Mouse (Mus musculus): ENCODE measurements around the gene Prm2. TPM values are rescaled to one million over a fixed set of nuclear protein-coding genes. Genes with fewer than 3 reads are reported as not detected.

Gene Prm2
- polyA plus RNA-seq, 1 experiment from 2014 or later, result not detected

GRCm38 (mm10) chr16:10783152-10783434 lies 12.8 kb downstream of the Prm2 start:
- H3K27me3 ChIP-seq (ENCODE audit: control insufficient read depth, insufficient read depth, low read length), result no peaks in the 10 kb centered on the region
- H3K9ac ChIP-seq (ENCODE audit: low read length), result peak overlapping the region; percentile 89
- no peak overlapping the region; a peak in 1 of 4 replicates for H3K4me3 ChIP-seq (ENCODE audit: control insufficient read depth in 1 of 2, insufficient read depth in 1 of 2, low read depth in 1 of 2, low read length in 2 of 2)
- peak overlapping the region; percentile 94 for H3K4me2 ChIP-seq (ENCODE audit: low read length)
- peak overlapping the region in 1 of 2 experiments; percentile 84; a peak in 1 of 4 replicates for H3K27ac ChIP-seq (replicated peaks in 1 of 2; ENCODE audit: control insufficient read depth in 1 of 2, insufficient read depth in 1 of 2, low read depth in 2 of 2, low read length in 2 of 2)
- H3K36me3 ChIP-seq (ENCODE audit: control insufficient read depth, insufficient read depth, low read length), result no peaks in the 10 kb centered on the region
- WGBS, result 10% methylated on average over 1 of the region's 1 CpGs
- no peaks in the 10 kb centered on the region for H3K9me3 ChIP-seq (ENCODE audit: control insufficient read depth, low read length)
- H3K4me1 ChIP-seq (ENCODE audit: control insufficient read depth in 2 of 2, insufficient read depth in 2 of 2, low read length in 2 of 2), result peaks cover 35 to 58% of the 10 kb centered on the region in 2 experiments
- no peak for ATAC-seq (ENCODE audit: insufficient number of reproducible peaks, insufficient read depth, low FRiP score, low read depth)

GRCm38 (mm10) chr16:10782377-10783151 lies 13.4 kb downstream of the Prm2 start:
- H3K9me3 ChIP-seq (ENCODE audit: control insufficient read depth, low read length), result no peaks in the 10 kb centered on the region
- H3K4me2 ChIP-seq (ENCODE audit: low read length), result peak overlapping the region; percentile 94
- WGBS, result 42% methylated on average over 6 of the region's 6 CpGs
- peak overlapping the region; percentile 89 for H3K9ac ChIP-seq (ENCODE audit: low read length)
- no peaks in the 10 kb centered on the region for H3K36me3 ChIP-seq (ENCODE audit: control insufficient read depth, insufficient read depth, low read length)
- peak overlapping the region; percentile 64 to 84 for H3K27ac ChIP-seq (replicated peaks in 1 of 2; ENCODE audit: control insufficient read depth in 1 of 2, insufficient read depth in 1 of 2, low read depth in 2 of 2, low read length in 2 of 2)
- no peak for ATAC-seq (ENCODE audit: insufficient number of reproducible peaks, insufficient read depth, low FRiP score, low read depth)
- H3K27me3 ChIP-seq (ENCODE audit: control insufficient read depth, insufficient read depth, low read length), result no peaks in the 10 kb centered on the region
- no peak overlapping the region; a peak in 1 of 4 replicates for H3K4me3 ChIP-seq (ENCODE audit: control insufficient read depth in 1 of 2, insufficient read depth in 1 of 2, low read depth in 1 of 2, low read length in 2 of 2)
- H3K4me1 ChIP-seq (ENCODE audit: control insufficient read depth in 2 of 2, insufficient read depth in 2 of 2, low read length in 2 of 2), result peaks cover 40 to 62% of the 10 kb centered on the region in 2 experiments

- Histone ChIP-seq H3K36me3 (ENCODE audit: control insufficient read depth, insufficient read depth, low read length) (no peaks in the 10 kb centered on the region), H3K4me1 (ENCODE audit: control insufficient read depth in 2 of 2, insufficient read depth in 2 of 2, low read length in 2 of 2) (peaks cover 40 to 61% of the 10 kb centered on the region in 2 experiments), H3K4me2 (ENCODE audit: low read length) (peak overlapping the region; percentile 94), H3K9ac (ENCODE audit: low read length) (peak overlapping the region; percentile 89), H3K9me3 (ENCODE audit: control insufficient read depth, low read length) (no peaks in the 10 kb centered on the region), H3K27me3 (ENCODE audit: control insufficient read depth, insufficient read depth, low read length) (no peaks in the 10 kb centered on the region), H3K27ac (replicated peaks in 1 of 2; ENCODE audit: control insufficient read depth in 1 of 2, insufficient read depth in 1 of 2, low read depth in 2 of 2, low read length in 2 of 2) (peak overlapping the region; percentile 64 to 84), H3K4me3 (ENCODE audit: control insufficient read depth in 1 of 2, insufficient read depth in 1 of 2, low read depth in 1 of 2, low read length in 2 of 2) (no peak overlapping the region)
- ATAC-seq (ENCODE audit: insufficient number of reproducible peaks, insufficient read depth, low FRiP score, low read depth), result no peak
- WGBS, result 20% methylated on average over 9 of the region's 9 CpGs
These were observed 14.0 kb downstream of the Prm2 start for GRCm38 (mm10) chr16:10781862-10782371.

- no peak for ATAC-seq (ENCODE audit: insufficient number of reproducible peaks, insufficient read depth, low FRiP score, low read depth)
- WGBS, result 78% methylated on average over 5 of the region's 5 CpGs
- Histone ChIP-seq H3K27me3 (ENCODE audit: control insufficient read depth, insufficient read depth, low read length) (no peaks in the 10 kb centered on the region), H3K36me3 (ENCODE audit: control insufficient read depth, insufficient read depth, low read length) (no peaks in the 10 kb centered on the region), H3K9me3 (ENCODE audit: control insufficient read depth, low read length) (no peaks in the 10 kb centered on the region), H3K4me1 (ENCODE audit: control insufficient read depth in 2 of 2, insufficient read depth in 2 of 2, low read length in 2 of 2) (peaks cover 39 to 52% of the 10 kb centered on the region in 2 experiments), H3K4me3 (ENCODE audit: control insufficient read depth in 1 of 2, insufficient read depth in 1 of 2, low read depth in 1 of 2, low read length in 2 of 2) (no peak overlapping the region), H3K4me2 (ENCODE audit: low read length) (no peak overlapping the region), H3K9ac (ENCODE audit: low read length) (peak overlapping the region; percentile 16; the same call in 1 of the 2 replicates), H3K27ac (replicated peaks in 1 of 2; ENCODE audit: control insufficient read depth in 1 of 2, insufficient read depth in 1 of 2, low read depth in 2 of 2, low read length in 2 of 2) (0 out of 4 replicates have a peak overlapping the region, but pooled peaks of 1 of the 2 experiments have one; percentile 14)
These were observed 15.3 kb downstream of the Prm2 start for GRCm38 (mm10) chr16:10780631-10781120.

GRCm38 (mm10) chr16:10777579-10778160 lies 18.3 kb downstream of the Prm2 start:
- 50% methylated on average over 5 of the region's 5 CpGs for WGBS
- Histone ChIP-seq H3K27me3 (ENCODE audit: control insufficient read depth, insufficient read depth, low read length) (no peaks in the 10 kb centered on the region), H3K9ac (ENCODE audit: low read length) (no peak overlapping the region), H3K4me3 (ENCODE audit: control insufficient read depth in 1 of 2, insufficient read depth in 1 of 2, low read depth in 1 of 2, low read length in 2 of 2) (no peak overlapping the region), H3K9me3 (ENCODE audit: control insufficient read depth, low read length) (no peaks in the 10 kb centered on the region), H3K4me2 (ENCODE audit: low read length) (no peak overlapping the region), H3K27ac (replicated peaks in 1 of 2; ENCODE audit: control insufficient read depth in 1 of 2, insufficient read depth in 1 of 2, low read depth in 2 of 2, low read length in 2 of 2) (peak overlapping the region; percentile 58 to 62), H3K4me1 (ENCODE audit: control insufficient read depth in 2 of 2, insufficient read depth in 2 of 2, low read length in 2 of 2) (peaks cover 31 to 34% of the 10 kb centered on the region in 2 experiments), H3K36me3 (ENCODE audit: control insufficient read depth, insufficient read depth, low read length) (no peaks in the 10 kb centered on the region)
- ATAC-seq (ENCODE audit: insufficient number of reproducible peaks, insufficient read depth, low FRiP score, low read depth), result no peak

GRCm38 (mm10) chr16:10776322-10776721 lies 19.6 kb downstream of the Prm2 start:
- WGBS, result 43% methylated on average over 7 of the region's 7 CpGs
- peaks cover 20 to 23% of the 10 kb centered on the region in 2 experiments for H3K4me1 ChIP-seq (ENCODE audit: control insufficient read depth in 2 of 2, insufficient read depth in 2 of 2, low read length in 2 of 2)

GRCm38 (mm10) chr16:10774726-10775125 lies 21.2 kb downstream of the Prm2 start:
- no peak overlapping the region for H3K4me2 ChIP-seq (ENCODE audit: low read length)
- H3K36me3 ChIP-seq (ENCODE audit: control insufficient read depth, insufficient read depth, low read length), result no peaks in the 10 kb centered on the region
- H3K4me3 ChIP-seq (ENCODE audit: control insufficient read depth in 1 of 2, insufficient read depth in 1 of 2, low read depth in 1 of 2, low read length in 2 of 2), result no peak overlapping the region
- no peak overlapping the region for H3K9ac ChIP-seq (ENCODE audit: low read length)
- no peak for ATAC-seq (ENCODE audit: insufficient number of reproducible peaks, insufficient read depth, low FRiP score, low read depth)
- peaks cover 20 to 21% of the 10 kb centered on the region in 2 experiments for H3K4me1 ChIP-seq (ENCODE audit: control insufficient read depth in 2 of 2, insufficient read depth in 2 of 2, low read length in 2 of 2)
- H3K27ac ChIP-seq (replicated peaks in 1 of 2; ENCODE audit: control insufficient read depth in 1 of 2, insufficient read depth in 1 of 2, low read depth in 2 of 2, low read length in 2 of 2), result no peak overlapping the region
- WGBS, result 43% methylated on average over 4 of the region's 4 CpGs
- no peaks in the 10 kb centered on the region for H3K9me3 ChIP-seq (ENCODE audit: control insufficient read depth, low read length)
- H3K27me3 ChIP-seq (ENCODE audit: control insufficient read depth, insufficient read depth, low read length), result no peaks in the 10 kb centered on the region

More at GRCm38 (mm10) chr16:10776322-10776721, 19.6 kb downstream of the Prm2 start:
- Histone ChIP-seq H3K4me2 (ENCODE audit: low read length) (no peak overlapping the region), H3K36me3 (ENCODE audit: control insufficient read depth, insufficient read depth, low read length) (no peaks in the 10 kb centered on the region), H3K27ac (replicated peaks in 1 of 2; ENCODE audit: control insufficient read depth in 1 of 2, insufficient read depth in 1 of 2, low read depth in 2 of 2, low read length in 2 of 2) (no peak overlapping the region), H3K4me3 (ENCODE audit: control insufficient read depth in 1 of 2, insufficient read depth in 1 of 2, low read depth in 1 of 2, low read length in 2 of 2) (no peak overlapping the region), H3K9me3 (ENCODE audit: control insufficient read depth, low read length) (no peaks in the 10 kb centered on the region), H3K9ac (ENCODE audit: low read length) (no peak overlapping the region), H3K27me3 (ENCODE audit: control insufficient read depth, insufficient read depth, low read length) (no peaks in the 10 kb centered on the region)
- no peak for ATAC-seq (ENCODE audit: insufficient number of reproducible peaks, insufficient read depth, low FRiP score, low read depth)
